Mouse (Mus musculus): ENCODE measurements around the gene Pi4ka.

Gene Pi4ka

DNA sequence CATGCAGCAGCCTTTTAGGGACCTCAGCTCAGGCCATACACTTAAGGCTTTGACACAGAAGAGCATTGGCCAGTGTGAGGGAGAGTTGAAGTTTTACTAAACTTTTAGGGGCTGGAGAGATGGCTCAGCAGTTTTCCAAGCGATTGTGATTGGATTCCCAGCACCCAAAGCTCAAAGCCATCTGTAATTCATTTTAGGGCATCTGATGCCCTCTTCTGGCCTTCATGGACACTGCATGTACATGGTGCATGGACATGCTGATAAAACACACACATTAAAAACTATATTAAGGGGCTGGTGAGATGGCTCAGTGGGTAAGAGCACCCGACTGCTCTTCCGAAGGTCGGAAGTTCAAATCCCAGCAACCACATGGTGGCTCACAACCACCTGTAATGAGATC, 135.0 kb downstream of the Pi4ka start:
- DNase-seq: no peak

DNA sequence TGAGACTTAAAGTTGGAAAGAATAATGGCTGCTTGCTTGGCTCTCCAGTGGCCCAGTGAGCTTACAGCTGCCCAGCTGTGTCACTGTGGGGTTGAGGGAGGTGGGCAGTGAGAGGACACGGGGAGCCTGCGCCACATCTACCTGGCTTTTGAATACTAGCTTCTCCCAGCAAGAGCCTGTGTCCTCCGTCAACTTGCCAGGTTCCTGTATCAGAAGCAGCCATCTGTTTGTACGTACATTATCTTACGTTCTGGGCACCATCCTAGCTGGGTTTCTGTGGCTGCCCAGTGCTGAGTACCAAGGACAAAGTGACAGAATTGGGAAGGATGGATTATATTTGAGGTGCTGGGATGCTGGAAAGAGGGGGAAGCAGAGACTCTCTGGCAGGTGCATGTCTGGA, 136.2 kb downstream of the Pi4ka start:
- no peak for DNase-seq

DNA sequence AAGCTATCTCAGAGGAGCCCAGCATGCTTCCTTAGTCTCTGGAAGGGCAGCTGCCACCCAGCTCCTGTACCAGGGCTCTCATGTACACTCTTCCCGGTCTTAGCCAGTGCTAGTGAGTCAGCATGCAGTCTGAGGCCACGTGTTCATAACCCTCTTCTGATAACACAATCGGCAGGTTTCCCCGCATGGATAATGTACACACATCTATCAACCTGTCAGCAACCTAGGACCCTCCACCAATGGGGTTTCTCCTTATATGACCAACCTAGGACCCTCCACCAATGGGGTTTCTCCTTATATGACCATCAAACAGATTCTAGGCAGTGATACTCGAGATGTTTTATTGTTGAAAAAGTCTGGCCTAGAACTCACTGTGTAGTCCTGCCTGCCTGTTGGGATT, 138.2 kb downstream of the Pi4ka start:
- no peak for DNase-seq

DNA sequence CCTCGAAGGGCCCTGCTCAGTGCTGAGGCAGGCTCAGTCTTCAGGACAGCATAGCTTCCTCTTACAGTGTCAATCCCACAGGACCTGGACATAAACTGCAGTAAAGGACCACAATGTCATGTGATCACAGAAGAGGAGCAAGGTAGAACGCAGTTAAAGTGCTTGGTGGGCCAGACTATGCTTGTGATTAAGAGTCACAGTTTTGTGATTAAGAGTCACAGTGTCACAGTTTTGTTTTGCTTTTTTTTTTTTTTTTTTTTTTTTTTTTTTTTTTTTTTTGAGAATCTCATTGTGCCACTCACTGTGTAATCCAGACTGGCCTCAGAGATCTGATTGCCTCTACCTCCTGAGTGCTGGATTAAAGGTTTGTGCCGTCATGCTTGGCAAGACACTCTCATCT, 140.0 kb downstream of the Pi4ka start:
- DNase-seq: no peak

DNA sequence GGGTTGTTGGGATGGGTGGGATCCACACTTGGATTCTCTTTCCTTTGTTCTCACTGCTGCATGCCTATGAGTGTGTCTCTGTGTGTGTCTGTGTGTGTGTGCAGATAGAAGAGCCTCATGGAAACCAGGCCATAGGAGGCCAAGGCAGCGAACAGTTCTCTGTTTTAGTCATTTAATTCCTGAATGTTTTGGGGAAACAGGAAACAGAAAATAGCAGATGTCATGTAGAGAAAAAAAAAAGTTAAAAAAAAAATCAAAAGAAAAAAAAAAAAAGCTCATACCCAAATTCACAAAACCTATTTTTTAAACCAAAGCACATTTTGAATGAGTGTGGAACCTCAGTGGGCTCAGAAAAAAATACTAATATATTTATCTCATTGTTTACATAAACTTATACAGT, 144.8 kb downstream of the Pi4ka start:
- DNase-seq: no peak

DNA sequence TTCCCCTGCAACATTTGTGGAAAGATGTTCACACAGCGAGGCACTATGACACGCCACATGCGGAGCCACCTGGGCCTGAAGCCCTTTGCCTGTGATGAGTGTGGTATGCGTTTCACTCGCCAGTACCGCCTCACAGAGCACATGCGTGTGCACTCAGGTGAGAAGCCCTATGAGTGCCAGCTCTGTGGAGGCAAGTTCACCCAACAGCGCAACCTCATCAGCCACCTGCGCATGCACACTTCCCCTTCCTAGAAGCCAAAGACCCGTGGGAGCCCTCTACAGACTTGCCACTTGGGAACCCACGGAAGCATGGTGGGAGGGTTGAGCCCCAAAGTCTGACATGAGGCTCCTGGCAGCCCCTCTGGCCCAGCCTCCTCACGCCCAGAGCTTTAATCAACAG, 147.2 kb downstream of the Pi4ka start:
- no peak for DNase-seq

DNA sequence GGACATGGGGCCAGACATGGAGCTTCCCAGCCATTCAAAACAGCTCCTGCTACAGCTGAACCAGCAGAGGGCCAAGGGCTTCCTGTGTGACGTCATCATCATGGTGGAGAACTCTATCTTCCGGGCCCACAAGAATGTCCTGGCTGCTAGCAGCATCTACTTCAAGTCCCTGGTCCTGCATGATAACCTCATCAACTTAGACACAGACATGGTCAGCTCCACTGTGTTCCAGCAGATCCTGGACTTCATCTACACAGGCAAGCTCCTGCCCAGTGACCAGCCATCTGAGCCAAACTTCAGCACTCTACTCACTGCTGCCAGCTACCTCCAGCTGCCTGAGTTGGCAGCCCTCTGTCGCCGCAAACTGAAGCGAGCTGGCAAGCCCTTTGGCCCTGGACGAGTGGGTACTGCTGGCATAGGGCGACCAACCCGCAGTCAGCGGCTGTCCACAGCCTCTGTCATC, 148.7 kb downstream of the Pi4ka start:
- no peak for DNase-seq

DNA sequence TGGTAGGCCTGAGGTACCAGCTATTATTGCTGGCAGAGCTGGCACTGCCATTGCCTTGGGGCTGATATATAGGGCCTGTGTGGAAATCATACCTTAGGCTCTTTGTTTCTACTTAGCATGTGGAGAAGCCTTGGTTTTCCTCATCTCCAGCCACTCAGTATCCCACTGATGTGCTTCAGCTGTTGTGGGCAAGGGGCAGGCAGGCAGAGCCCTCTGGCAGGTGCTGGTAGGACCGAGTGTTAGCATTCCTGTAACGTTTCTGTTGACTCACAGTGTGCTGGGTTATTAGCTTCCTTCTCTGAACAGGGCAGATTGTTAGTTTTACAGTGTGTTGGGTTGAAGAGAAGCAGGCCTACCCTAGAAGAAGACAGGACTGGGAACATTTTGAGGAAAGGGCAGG, 150.8 kb downstream of the Pi4ka start:
- DNase-seq: no peak

DNA sequence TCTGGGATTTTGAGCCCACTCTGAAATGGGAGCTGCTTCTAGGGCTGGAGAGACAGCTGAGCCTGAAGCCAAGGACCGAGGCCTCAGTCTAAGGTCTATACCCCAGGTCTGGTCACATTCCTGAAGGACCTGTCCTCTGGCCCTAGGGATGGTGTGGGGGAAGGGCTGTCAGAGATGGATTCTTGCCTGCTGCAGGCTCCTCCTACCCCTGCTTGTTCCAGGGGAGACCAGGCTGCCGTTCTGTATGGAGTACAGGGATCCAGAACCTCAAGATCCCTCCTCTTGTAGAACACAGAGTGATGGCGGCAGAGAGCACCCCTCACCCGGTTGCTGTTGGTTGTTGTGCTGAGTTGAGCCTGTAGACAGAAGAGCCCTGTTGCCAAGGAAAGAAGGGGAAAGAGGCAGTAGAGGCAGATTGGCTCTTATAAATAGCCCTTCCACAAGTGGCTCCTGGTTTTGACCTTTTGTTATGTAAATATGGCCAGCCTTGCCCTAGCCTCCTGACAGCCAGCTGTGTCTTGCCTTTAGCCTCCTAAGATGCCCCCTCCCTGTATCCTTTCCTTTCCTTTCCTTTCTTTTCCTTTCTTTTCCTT, 152.0 kb downstream of the Pi4ka start:
- DNase-seq: no peak

DNA sequence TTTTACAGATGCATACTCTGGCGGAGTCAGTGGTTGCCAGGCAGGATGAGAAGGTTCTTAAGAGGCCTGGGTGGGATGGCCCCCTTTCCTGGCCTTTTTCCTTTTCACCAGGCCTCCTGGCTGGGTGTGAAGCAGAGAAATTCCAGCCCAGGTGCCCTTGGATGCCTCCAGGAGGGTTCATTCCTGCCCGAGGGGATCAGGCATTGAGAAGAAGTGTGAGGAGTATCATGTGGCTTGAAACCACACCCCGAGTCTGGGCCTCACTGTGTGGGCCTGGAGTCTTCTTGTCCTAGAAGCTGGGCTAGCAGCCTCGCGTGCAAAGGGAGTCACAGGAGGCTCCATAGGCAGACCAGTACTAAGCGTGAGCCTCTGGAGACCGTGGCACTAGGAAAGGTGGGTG, 153.3 kb downstream of the Pi4ka start:
- DNase-seq: no peak

DNA sequence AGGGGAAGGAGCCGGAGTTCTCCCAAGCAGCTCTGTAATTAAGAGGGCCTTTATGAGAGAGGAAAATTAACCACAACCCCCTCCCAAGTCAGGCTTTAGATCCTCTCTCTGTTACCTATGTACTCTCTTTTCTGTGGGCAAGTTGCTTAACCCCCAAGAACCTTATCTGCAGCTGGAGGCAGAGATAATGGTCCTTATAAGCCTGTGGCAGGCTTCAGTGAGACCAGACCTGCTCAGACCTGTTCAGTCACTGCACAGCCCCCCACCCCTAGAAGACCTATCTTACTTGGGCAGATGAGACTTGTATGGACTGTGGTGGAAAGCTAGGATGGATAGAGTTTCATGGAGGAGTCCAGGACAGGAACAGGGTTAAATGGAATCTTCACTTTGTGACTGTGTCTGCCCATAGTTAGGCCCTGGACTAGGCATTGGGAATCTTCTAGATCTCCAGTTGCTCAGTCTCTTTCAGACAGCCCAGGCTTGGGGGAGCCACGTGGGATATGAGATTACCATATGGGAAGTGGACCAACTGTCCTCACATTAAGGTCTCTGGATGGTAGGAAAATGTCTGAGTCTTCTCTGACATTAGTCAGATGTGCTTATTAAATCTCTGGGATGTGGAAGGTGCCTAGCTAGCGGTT, 153.9 kb downstream of the Pi4ka start:
- DNase-seq: no peak

DNA sequence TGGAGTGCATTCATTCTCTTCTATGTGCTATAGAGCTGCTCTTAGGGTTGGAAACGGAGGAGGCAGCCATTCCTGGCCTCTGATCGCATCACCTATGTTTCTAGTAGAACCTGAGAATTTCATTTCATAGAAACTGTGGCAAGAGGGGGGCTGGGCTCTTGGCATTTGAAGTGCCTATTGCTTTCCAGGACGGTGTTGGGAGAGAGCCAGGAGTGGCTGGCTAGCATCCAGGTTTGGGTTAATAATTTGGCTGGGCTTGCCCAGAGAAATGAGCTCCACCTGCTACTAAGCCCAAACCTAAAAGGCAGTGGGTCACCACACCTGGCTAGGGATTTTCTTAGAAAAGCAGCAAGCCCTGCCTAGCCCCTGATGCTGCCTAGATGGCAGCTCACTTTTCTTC, 154.6 kb downstream of the Pi4ka start:
- DNase-seq: no peak

DNA sequence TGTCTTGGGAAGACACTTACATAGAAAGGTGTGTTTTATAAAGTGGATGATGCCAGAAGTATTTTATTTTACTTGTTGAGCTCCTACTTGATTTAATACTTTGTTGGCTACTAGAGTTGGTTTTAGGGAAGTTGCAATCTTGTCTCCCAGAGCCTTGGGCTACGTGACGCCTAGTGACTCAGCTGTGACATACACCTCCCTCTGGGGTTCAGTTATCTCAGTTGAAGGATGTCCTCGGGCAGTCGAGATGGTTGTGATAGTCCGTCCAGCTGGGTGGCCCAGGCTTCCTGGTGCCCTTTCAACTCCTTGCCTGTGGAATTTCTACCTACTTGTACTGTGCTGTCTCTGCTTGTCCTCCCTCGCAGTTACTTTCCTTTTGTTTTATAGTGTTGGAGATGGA, 157.0 kb downstream of the Pi4ka start:
- no peak for DNase-seq

DNA sequence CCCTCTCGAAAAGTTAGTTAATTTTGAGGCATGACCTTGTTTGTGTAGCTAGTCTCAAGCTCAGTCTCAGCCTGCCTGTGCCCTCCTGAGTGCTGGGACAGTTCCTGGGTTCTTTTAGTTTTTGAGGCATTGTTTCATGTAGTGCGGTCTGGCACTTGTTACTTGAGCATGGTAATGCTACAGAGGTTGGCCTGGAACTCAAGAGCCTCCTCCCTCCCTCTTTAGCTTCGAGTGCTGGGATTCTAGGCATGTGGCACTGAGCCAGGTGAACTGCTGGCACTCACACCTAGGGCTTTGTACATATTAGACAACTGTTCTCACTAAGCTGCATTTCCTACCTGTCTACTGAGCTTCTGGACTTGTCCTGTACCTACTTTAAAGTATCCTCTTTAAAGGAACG, 158.4 kb downstream of the Pi4ka start:
- no peak for DNase-seq

DNA sequence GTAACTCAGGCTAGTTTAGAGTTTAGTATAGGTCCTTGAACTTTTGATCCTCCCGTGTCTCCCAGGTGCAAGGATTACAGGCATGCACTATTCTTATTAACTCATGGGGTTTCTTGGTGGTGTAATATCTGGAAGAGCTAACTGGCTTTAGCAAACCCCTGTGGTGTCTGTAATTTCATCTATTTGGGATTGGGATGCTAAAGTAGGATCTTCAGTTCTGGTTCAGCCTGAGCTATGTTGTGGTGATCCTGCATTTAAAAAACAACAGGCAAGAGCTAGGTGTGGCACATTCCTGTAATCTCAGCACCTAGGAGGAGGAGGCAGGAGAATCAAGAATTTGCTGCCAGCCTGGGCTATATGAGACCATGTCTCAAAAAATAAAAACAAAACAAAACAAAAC, 161.1 kb downstream of the Pi4ka start:
- no peak for DNase-seq

DNA sequence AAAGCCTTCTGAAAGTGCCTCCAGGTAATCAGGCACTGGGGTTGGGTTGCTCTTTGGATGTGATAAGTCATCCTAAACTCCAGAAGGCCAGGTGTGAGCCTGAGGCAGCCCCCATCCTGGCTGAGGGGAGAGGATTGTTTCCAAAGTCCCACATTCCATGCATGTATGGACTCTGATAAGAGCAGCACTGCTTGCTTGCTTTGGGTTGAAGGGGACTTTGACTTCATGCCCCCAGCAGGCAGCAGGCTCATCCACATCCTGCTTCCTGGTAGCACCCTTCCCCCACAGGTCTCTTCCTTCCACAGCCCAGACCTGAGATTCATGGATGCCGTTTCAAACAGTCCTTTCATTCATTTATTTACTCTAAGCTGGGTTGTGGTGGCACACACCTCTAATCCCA, 162.4 kb downstream of the Pi4ka start:
- no peak for DNase-seq

DNA sequence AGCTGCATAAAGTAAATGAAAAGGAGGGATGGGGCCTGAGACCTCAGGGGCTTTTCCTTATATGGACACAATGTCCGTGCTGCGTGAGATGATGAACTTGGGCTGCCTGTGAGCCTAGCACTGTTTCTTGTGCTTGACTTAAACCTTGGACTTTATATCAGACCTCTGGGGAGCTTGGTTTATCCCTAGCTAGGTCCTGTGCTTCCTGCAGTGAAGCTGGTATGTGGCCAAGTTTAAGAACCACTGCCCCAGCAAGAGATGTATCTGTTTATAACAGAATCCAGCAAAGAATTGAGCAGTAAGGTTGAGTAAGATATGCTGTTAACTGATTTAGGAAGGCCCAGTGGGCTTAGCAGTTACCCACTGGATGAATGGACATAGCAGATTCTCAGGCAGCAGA, 166.7 kb downstream of the Pi4ka start:
- no peak for DNase-seq

DNA sequence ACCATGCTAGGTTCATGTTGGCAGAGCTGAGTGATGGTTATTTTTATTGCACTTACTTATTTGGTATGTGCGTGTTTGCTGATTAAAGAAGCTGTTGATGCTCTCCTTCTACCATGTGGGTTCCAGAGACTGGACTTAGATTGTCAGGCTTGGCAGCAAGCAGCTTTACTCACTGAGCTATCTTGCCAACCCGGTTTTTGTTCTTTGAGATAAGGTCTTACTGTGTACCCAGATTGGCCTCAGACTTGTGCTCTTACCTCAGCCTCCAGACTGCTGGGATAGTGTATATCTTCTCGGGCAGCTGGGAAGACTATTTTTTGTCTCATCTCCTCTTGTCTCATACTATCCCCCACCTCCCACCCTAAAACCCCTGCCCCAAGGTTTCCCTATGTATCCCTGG, 168.5 kb downstream of the Pi4ka start:
- DNase-seq: no peak

DNA sequence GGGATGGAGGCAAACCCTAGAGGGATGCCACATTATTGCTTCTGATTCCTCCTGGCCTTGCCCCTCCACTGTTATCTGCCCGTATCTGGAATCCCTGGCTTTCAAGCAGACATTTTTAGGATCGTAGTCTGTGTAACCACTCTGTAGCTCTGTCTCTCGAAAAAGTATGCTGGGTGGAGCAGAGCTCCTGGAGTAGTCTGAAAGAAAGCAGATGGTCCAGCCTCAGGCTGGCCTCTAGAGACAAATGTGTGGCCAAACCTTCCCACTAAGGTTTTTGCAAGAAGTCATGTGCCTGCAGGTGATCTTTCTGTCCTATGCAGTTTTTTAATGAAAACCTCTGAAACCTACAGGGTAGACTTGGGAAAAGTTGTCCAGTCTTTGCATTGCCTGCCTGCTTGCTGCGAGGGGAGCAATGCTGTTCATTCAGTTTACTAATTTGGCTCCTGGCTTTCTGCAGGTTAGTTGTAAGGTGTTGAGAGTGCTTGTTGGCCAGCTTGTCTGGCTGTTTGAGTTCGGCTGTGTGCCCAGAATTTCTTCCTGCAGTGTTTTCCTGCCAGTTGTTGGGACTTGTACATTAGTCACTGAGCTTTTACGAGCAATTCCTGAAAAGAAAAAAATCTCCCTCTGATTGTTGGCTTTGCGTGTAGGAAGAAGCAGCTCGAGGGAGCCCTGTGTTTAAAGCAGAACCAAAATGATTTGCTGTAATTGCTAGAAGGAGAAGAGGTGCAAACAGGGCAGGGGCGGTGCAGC, 171.0 kb downstream of the Pi4ka start:
- peak; percentile 67 for DNase-seq

DNA sequence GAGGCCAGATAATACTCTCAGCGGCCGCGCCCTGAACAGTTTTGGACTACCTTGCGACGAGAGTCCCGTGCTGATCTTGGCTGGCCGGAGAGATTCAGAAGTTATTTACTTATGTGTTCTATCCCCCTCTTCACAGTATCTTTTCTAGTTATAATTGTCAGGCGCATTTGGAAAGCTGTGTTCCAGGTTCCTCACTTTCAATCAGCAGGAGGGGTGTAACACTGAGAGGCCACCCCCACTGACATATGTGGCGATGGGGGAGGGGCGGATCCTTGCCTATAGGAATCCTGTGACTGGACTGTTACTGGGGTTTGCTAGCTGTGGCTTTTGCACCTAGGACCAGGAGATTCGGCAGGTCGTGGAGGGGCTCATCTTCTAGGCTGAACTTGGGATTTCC, 171.6 kb downstream of the Pi4ka start:
- peak; percentile 62 for DNase-seq

DNA sequence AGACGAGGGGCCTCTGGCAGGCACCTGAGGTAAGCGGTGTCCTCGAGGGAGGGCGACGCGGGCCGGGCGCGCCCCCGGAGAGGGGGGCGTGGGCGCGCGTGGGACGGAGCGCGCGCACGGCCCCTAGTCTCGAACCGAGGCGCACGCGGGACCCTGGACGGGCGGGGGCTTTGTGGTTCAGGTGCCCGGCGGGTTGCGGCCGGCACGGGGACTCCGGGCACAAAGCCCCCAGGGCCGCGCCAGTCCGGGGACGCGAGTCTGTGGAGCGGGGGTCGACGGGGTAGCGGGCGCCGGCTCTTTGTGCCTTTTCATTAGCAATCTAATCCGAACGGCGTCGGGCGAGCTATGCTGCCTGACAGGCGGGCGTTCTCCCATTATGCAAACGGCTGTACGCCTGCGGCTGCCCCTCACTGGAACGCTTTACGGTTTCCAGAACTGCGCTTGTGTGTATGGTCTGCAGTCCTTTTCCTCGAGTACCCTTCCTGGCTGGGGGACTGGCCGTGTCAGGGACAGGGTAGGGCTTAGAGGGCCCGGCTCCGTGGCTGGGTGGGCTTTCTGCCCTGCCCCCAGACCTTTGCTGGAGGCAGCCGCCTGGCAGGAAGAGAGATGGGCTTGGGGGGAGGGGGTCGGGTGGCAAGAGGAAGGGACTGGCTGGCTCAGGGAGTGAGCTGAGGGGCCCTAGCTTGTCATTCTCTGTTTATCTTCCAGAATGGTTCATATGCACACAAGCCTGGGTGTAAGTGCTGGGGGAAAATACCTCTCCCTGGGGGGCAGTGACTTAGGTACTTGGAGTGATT, 172.2 kb downstream of the Pi4ka start:
- DNase-seq: peak; percentile 25

DNA sequence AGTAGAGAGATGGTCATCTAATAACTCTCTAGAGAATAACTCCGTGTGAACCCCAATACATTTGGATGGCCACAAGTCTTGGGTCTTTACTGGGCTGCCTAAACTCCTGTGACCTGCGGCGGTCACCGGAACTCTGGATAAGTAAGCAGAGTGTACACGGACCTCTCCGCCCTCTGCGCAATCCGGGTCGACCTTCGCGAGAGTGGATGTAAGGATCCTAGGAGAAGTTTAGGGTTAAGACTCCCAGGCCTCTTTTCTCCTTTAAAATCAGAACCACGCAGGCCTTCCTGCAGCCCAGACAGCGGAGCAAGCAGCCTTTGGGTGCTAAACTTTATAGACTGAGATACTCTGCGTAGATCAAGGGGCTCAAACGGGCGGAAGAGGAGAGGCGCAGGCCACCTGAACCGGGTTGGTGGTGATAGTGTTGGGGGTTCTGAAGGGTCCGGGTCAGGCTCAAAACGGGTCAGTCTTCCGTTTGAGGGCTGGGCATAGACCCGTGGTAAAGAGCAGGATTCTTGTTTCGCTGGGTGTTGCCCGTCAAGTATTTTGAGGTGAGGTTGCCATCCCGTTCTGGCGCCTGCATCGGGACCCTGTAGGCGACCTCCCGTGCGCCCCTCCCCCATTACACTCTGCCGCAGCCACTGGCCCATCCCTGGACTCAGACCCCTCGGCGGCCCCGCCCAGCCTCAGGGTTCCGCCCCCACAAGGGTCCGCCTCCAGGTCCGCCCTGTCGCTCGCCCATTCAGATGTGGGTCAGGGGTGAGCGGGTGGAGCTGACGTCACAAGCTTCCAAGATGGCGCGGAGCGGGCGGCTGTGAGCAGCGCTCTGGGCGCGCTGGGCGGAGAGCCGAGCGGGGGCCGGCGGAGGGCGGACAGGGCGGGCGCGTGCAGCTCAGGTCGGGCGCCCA, 173.1 kb downstream of the Pi4ka start, which contains the start of gene Hic2:
TSS of gene Hic2 (plus strand) at position 779 of the 908 bp plus-strand sequence.
- peak; percentile 92 for DNase-seq
